Mouse (Mus musculus): ENCODE measurements around the gene Ice1. TPM values are rescaled to one million over a fixed set of nuclear protein-coding genes. Genes with fewer than 3 reads are reported as not detected.

Ice1 gene
- polyA plus RNA-seq, 1 experiment: 15.9 TPM

DNA sequence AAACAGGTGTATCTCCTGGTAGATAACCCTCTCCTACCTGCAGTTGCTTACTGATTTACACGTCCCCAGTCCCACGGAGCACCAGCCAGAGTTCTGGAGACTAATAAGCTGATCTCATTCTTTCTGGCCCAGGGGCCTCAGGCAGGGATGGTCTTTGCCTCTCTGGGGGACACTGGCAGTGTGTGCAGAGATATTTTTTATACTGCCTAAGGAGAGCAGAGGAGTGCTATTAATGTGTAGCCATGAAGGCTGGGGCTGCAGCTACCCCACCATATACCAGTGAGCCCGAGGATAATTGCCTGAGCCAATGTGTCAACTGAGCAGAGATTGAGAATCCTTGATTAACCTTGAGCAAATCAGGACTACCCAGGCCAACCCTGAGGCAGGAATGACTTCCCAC lies 90.0 kb downstream of the Ice1 start:
- H3K36me3 ChIP-seq (ENCODE audit: control insufficient read depth, insufficient read depth): no peaks in the 10 kb centered on the region
- H3K4me2 ChIP-seq (ENCODE audit: low read depth): no peak overlapping the region
- TF ChIP-seq E2F4 (IDR thresholded peaks at IDR 0.05; ENCODE audit: insufficient read depth): no peak
- no peak for TF ChIP-seq MAX (IDR thresholded peaks at IDR 0.05; ENCODE audit: low read depth)
- no peak for TF ChIP-seq MYOD1 (IDR thresholded peaks at IDR 0.05; ENCODE audit: control insufficient read depth in 1 of 3, insufficient read length in 2 of 3, low read depth in 2 of 3)
- no peak for TF ChIP-seq TCF12 (IDR thresholded peaks at IDR 0.05; ENCODE audit: insufficient read depth, poor library complexity, severe bottlenecking)
- TF ChIP-seq SRF (IDR thresholded peaks at IDR 0.05; ENCODE audit: control insufficient read depth, insufficient read length, low read depth): no peak
- no peak for TF ChIP-seq TCF3 (IDR thresholded peaks at IDR 0.05; ENCODE audit: insufficient read length, low read depth)
- H3K4me3 ChIP-seq: no peak overlapping the region
- H3ac ChIP-seq (ENCODE audit: control insufficient read depth, insufficient read length): no peak overlapping the region
- no peaks in the 10 kb centered on the region for H3K79me2 ChIP-seq (ENCODE audit: control insufficient read depth, insufficient read depth)
- no peaks in the 10 kb centered on the region for H3K27me3 ChIP-seq (ENCODE audit: control insufficient read depth, insufficient read depth, insufficient read length)

DNA sequence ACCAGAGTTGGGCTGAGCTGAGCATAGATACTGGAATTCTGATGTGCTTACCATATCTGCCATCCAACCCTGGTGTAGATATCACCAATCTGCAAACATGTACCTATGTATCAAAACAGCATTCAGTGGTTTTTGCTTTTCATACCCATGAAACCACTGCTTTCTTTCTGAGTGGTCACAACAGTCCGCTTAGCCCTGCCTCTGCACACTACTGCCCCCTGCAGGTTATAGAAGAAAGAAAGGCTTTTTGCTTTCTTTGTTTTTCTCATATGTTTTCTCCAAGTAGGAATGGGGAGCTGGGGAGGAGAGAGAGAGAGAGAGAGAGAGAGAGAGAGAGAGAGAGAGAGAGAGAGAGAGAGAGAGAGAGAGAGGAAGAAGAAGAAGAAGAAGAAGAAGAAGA lies 92.2 kb downstream of the Ice1 start:
- Histone ChIP-seq H3K4me2 (ENCODE audit: low read depth) (no peak overlapping the region), H3K27me3 (ENCODE audit: control insufficient read depth, insufficient read depth, insufficient read length) (no peaks in the 10 kb centered on the region), H3K79me2 (ENCODE audit: control insufficient read depth, insufficient read depth) (no peaks in the 10 kb centered on the region), H3K4me3 (no peak overlapping the region), H3K36me3 (ENCODE audit: control insufficient read depth, insufficient read depth) (no peaks in the 10 kb centered on the region), H3ac (ENCODE audit: control insufficient read depth, insufficient read length) (no peak overlapping the region)
- TF ChIP-seq CEBPB (IDR thresholded peaks at IDR 0.05; ENCODE audit: insufficient read depth, poor library complexity, severe bottlenecking) (no peak), E2F4 (IDR thresholded peaks at IDR 0.05; ENCODE audit: insufficient read depth) (no peak), TCF3 (IDR thresholded peaks at IDR 0.05; ENCODE audit: insufficient read length, low read depth) (no peak), MYOD1 (IDR thresholded peaks at IDR 0.05; ENCODE audit: control insufficient read depth in 1 of 3, insufficient read length in 2 of 3, low read depth in 2 of 3) (no peak), USF1 (IDR thresholded peaks at IDR 0.05; ENCODE audit: low read depth) (no peak), POLR2AphosphoS2 (IDR thresholded peaks at IDR 0.05; ENCODE audit: insufficient read length, low read depth) (no peak), POLR2A (IDR thresholded peaks at IDR 0.05; ENCODE audit: insufficient read length, low read depth) (no peak), REST (IDR thresholded peaks at IDR 0.05; ENCODE audit: insufficient read depth, insufficient read length) (no peak), SRF (IDR thresholded peaks at IDR 0.05; ENCODE audit: control insufficient read depth, insufficient read length, low read depth) (no peak), MAX (IDR thresholded peaks at IDR 0.05; ENCODE audit: low read depth) (no peak), MYOG (IDR thresholded peaks at IDR 0.05; ENCODE audit: control insufficient read depth in 1 of 3, insufficient read depth in 1 of 3, insufficient read length in 2 of 3, low read depth in 2 of 3) (no peak), TCF12 (IDR thresholded peaks at IDR 0.05; ENCODE audit: insufficient read depth, poor library complexity, severe bottlenecking) (no peak)

DNA sequence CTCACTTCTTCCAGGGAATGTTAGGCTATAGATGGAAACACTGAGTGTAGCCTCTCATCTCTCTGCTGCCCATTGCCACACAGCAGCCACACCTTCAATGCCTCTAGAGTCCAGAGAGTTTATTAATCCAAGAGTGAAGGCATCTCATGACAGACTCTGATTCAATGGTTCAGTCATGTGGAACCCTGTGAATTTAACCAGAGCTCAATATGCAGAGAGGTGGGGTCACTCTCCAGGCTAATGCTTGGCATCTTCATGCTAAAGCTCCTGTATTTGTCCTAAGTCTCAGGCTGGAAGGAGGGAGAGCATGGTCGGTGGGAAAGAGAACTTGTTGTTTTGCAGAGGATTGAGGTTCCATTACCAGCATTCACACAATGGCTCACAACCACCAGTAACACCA lies 97.6 kb downstream of the Ice1 start:
- TF ChIP-seq MYOG (IDR thresholded peaks at IDR 0.05; ENCODE audit: control insufficient read depth in 1 of 3, insufficient read depth in 1 of 3, insufficient read length in 2 of 3, low read depth in 2 of 3): no peak
- no peak for TF ChIP-seq TCF3 (IDR thresholded peaks at IDR 0.05; ENCODE audit: insufficient read length, low read depth)
- no peaks in the 10 kb centered on the region for H3K79me2 ChIP-seq (ENCODE audit: control insufficient read depth, insufficient read depth)
- H3K4me2 ChIP-seq (ENCODE audit: low read depth): no peak overlapping the region

DNA sequence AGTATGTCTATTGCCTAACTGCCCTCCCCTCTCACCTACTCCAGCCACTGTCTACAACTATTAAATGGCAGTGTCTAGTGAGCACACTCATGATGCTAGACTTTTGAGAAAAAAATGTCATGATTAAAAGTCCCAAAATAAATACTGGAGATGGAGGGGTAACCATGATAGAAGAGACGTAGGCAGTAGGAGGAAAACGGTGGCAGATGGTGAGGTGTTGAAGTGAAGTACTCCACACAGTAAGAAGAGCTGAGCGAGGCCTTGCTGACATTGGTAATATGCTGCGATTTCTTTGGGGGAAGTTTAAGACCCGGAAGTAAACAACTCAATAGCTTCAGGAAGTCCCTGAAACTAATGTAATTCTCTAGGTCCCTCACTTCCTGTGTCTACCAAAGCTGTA lies 104.0 kb downstream of the Ice1 start:
- no peak for TF ChIP-seq CEBPB (IDR thresholded peaks at IDR 0.05; ENCODE audit: insufficient read depth, poor library complexity, severe bottlenecking)
- no peak for TF ChIP-seq MAX (IDR thresholded peaks at IDR 0.05; ENCODE audit: low read depth)
- no peak for TF ChIP-seq E2F4 (IDR thresholded peaks at IDR 0.05; ENCODE audit: insufficient read depth)
- TF ChIP-seq USF1 (IDR thresholded peaks at IDR 0.05; ENCODE audit: low read depth): no peak
- TF ChIP-seq REST (IDR thresholded peaks at IDR 0.05; ENCODE audit: insufficient read depth, insufficient read length): no peak
- no peak for TF ChIP-seq SRF (IDR thresholded peaks at IDR 0.05; ENCODE audit: control insufficient read depth, insufficient read length, low read depth)
- no peak for TF ChIP-seq POLR2A (IDR thresholded peaks at IDR 0.05; ENCODE audit: insufficient read length, low read depth)
- TF ChIP-seq MYOG (IDR thresholded peaks at IDR 0.05; ENCODE audit: control insufficient read depth in 1 of 3, insufficient read depth in 1 of 3, insufficient read length in 2 of 3, low read depth in 2 of 3): no peak
- TF ChIP-seq TCF3 (IDR thresholded peaks at IDR 0.05; ENCODE audit: insufficient read length, low read depth): no peak
- TF ChIP-seq TCF12 (IDR thresholded peaks at IDR 0.05; ENCODE audit: insufficient read depth, poor library complexity, severe bottlenecking): no peak
- no peak for TF ChIP-seq POLR2AphosphoS2 (IDR thresholded peaks at IDR 0.05; ENCODE audit: insufficient read length, low read depth)
- TF ChIP-seq MYOD1 (IDR thresholded peaks at IDR 0.05; ENCODE audit: control insufficient read depth in 1 of 3, insufficient read length in 2 of 3, low read depth in 2 of 3): no peak

More for the DNA sequence above, 97.6 kb downstream of the Ice1 start:
- H3ac ChIP-seq (ENCODE audit: control insufficient read depth, insufficient read length): no peak overlapping the region
- no peaks in the 10 kb centered on the region for H3K27me3 ChIP-seq (ENCODE audit: control insufficient read depth, insufficient read depth, insufficient read length)
- H3K36me3 ChIP-seq (ENCODE audit: control insufficient read depth, insufficient read depth): no peaks in the 10 kb centered on the region
- no peak overlapping the region for H3K4me3 ChIP-seq

DNA sequence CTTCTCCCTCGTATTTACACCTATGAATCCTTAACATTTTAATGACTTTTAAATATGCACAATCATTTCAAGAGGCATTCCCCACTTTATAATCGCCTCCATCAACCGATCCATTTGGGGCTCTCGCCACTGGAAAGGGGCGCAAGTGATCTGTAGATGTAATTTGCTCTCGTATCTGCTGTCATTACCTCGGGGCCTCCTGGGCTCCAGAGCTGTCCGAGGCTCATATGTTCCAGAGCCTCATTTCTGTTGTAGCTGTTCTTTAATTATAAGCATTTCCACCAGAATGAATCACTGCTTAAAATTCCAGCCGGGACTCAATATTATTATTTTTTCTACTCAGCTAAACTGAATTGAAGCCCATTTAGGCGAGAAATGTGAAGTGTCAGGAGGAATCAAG lies 104.7 kb downstream of the Ice1 start:
- Histone ChIP-seq H3K36me3 (ENCODE audit: control insufficient read depth, insufficient read depth) (no peaks in the 10 kb centered on the region), H3K79me2 (ENCODE audit: control insufficient read depth, insufficient read depth) (no peaks in the 10 kb centered on the region), H3K27me3 (ENCODE audit: control insufficient read depth, insufficient read depth, insufficient read length) (no peaks in the 10 kb centered on the region), H3K4me2 (ENCODE audit: low read depth) (no peak overlapping the region), H3ac (ENCODE audit: control insufficient read depth, insufficient read length) (no peak overlapping the region), H3K4me3 (no peak overlapping the region)
- TF ChIP-seq TCF12 (IDR thresholded peaks at IDR 0.05; ENCODE audit: insufficient read depth, poor library complexity, severe bottlenecking) (no peak), MAX (IDR thresholded peaks at IDR 0.05; ENCODE audit: low read depth) (no peak), USF1 (IDR thresholded peaks at IDR 0.05; ENCODE audit: low read depth) (no peak), POLR2AphosphoS2 (IDR thresholded peaks at IDR 0.05; ENCODE audit: insufficient read length, low read depth) (no peak), MYOD1 (IDR thresholded peaks at IDR 0.05; ENCODE audit: control insufficient read depth in 1 of 3, insufficient read length in 2 of 3, low read depth in 2 of 3) (no peak), POLR2A (IDR thresholded peaks at IDR 0.05; ENCODE audit: insufficient read length, low read depth) (no peak), REST (IDR thresholded peaks at IDR 0.05; ENCODE audit: insufficient read depth, insufficient read length) (no peak)

More for the DNA sequence above, 104.0 kb downstream of the Ice1 start:
- H3K79me2 ChIP-seq (ENCODE audit: control insufficient read depth, insufficient read depth): no peaks in the 10 kb centered on the region
- H3K4me2 ChIP-seq (ENCODE audit: low read depth): no peak overlapping the region
- no peaks in the 10 kb centered on the region for H3K27me3 ChIP-seq (ENCODE audit: control insufficient read depth, insufficient read depth, insufficient read length)
- H3ac ChIP-seq (ENCODE audit: control insufficient read depth, insufficient read length): no peak overlapping the region
- H3K36me3 ChIP-seq (ENCODE audit: control insufficient read depth, insufficient read depth): no peaks in the 10 kb centered on the region
- no peak overlapping the region for H3K4me3 ChIP-seq

Data from myocyte (in vitro differentiated cells).